Mouse (Mus musculus) liver, embryonic 12.5 days (tissue): ENCODE measurements at regions not wholly inside any gene's neighbourhood (a gene's known extent, or its start where the extent isn't known, plus 50 kb on each side); places are given as distances from the start of the nearest gene placed in this dataset.

Source experiments
- ATAC-seq: fragments of 200-750 bp; cut with Nextera tagmentation; 2 replicates; pipeline ENCODE4 v1.8.0; 2017; ENCODE audit warnings: moderate number of reproducible peaks, mild to moderate bottlenecking, moderate library complexity
- H3K27ac ChIP-seq: fragments of 300-500 bp; sonication (generic); 2 replicates; pipeline ENCODE4 v1.5.1; 2016; ENCODE audit warnings: mild to moderate bottlenecking
- H3K27me3 ChIP-seq: fragments of 300-500 bp; sonication (generic); replicated peaks from 2 replicates; pipeline ENCODE4 v1.6.1; 2016; ENCODE audit warnings: mild to moderate bottlenecking, moderate library complexity
- H3K36me3 ChIP-seq: fragments of 300-500 bp; sonication (generic); 2 replicates; pipeline ENCODE4 v1.6.1; 2016; ENCODE audit warnings: mild to moderate bottlenecking, moderate library complexity
- H3K4me1 ChIP-seq: fragments of 300-500 bp; sonication (generic); 2 replicates; pipeline ENCODE4 v1.6.1; 2016
- H3K4me2 ChIP-seq: fragments of 300-500 bp; sonication (generic); 2 replicates; pipeline ENCODE4 v1.6.1; 2016; ENCODE audit warnings: mild to moderate bottlenecking, moderate library complexity
- H3K4me3 ChIP-seq: fragments of 300-500 bp; sonication (generic); 2 replicates; pipeline ENCODE4 v1.5.1; 2016; ENCODE audit warnings: mild to moderate bottlenecking, moderate library complexity
- H3K9ac ChIP-seq: fragments of 300-500 bp; sonication (generic); 2 replicates; pipeline ENCODE4 v1.6.1; 2016; ENCODE audit warnings: mild to moderate bottlenecking, moderate library complexity
- H3K9me3 ChIP-seq: fragments of 300-500 bp; sonication (generic); replicated peaks from 2 replicates; pipeline ENCODE4 v1.6.1; 2016; ENCODE audit warnings: mild to moderate bottlenecking, moderate library complexity
- WGBS: fragments of 180-500 bp; shearing (Covaris S2); methylation state at CpG from one replicate; pipeline ENCODE4 v1.1.7; 2016; ENCODE audit not compliant: insufficient replicate concordance; 5-methylcytosine and 5-hydroxymethylcytosine counted together

- Histone ChIP-seq H3K27ac (no peak overlapping the region), H3K36me3 (no peaks in the 10 kb centered on the region), H3K9ac (no peak overlapping the region), H3K9me3 (peaks cover 47% of the 10 kb centered on the region), H3K4me3 (no peak overlapping the region), H3K4me2 (no peak overlapping the region), H3K27me3 (no peaks in the 10 kb centered on the region), H3K4me1 (no peaks in the 10 kb centered on the region)
- 84% methylated on average over 12 of the region's 12 CpGs for WGBS
- no peak for ATAC-seq
These were observed 354.4 kb downstream of the Ajap1 start for GRCm38 (mm10) chr4:153128162-153128561.

GRCm38 (mm10) chr4:153120480-153120879 is 362.1 kb downstream of the Ajap1 start:
- no peak overlapping the region for H3K27ac ChIP-seq
- no peaks in the 10 kb centered on the region for H3K4me1 ChIP-seq
- H3K9me3 ChIP-seq: no peaks in the 10 kb centered on the region; the same call in 1 of the 2 replicates
- no peak for ATAC-seq
- H3K27me3 ChIP-seq: no peaks in the 10 kb centered on the region
- H3K4me3 ChIP-seq: no peak overlapping the region
- no peaks in the 10 kb centered on the region for H3K36me3 ChIP-seq
- H3K9ac ChIP-seq: no peak overlapping the region
- WGBS: 45% methylated on average over 6 of the region's 6 CpGs
- H3K4me2 ChIP-seq: no peak overlapping the region

GRCm38 (mm10) chr4:153119647-153120102 is 362.9 kb downstream of the Ajap1 start:
- Histone ChIP-seq H3K4me3 (no peak overlapping the region), H3K4me2 (no peak overlapping the region), H3K27ac (no peak overlapping the region), H3K4me1 (no peaks in the 10 kb centered on the region), H3K9me3 (no peaks in the 10 kb centered on the region; the same call in 1 of the 2 replicates), H3K9ac (no peak overlapping the region), H3K36me3 (no peaks in the 10 kb centered on the region), H3K27me3 (no peaks in the 10 kb centered on the region)
- 57% methylated on average over 4 of the region's 4 CpGs for WGBS
- ATAC-seq: no peak

- no peak for ATAC-seq
- H3K27ac ChIP-seq: no peak overlapping the region
These were observed 363.6 kb downstream of the Ajap1 start for GRCm38 (mm10) chr4:153118824-153119646.

GRCm38 (mm10) chr4:153114998-153115397 is 367.6 kb downstream of the Ajap1 start:
- 47% methylated on average over 7 of the region's 7 CpGs for WGBS
- no peaks in the 10 kb centered on the region for H3K27me3 ChIP-seq
- H3K36me3 ChIP-seq: no peaks in the 10 kb centered on the region
- no peaks in the 10 kb centered on the region for H3K4me1 ChIP-seq
- no peak for ATAC-seq
- H3K9ac ChIP-seq: no peak overlapping the region
- no peak overlapping the region for H3K27ac ChIP-seq
- H3K4me2 ChIP-seq: no peak overlapping the region
- peaks cover 14% of the 10 kb centered on the region; the same call in 1 of the 2 replicates for H3K9me3 ChIP-seq
- no peak overlapping the region for H3K4me3 ChIP-seq

More at GRCm38 (mm10) chr4:153118824-153119646, 363.6 kb downstream of the Ajap1 start:
- 62% methylated on average over 14 of the region's 14 CpGs for WGBS
- no peak overlapping the region for H3K9ac ChIP-seq
- H3K9me3 ChIP-seq: no peaks in the 10 kb centered on the region; the same call in 1 of the 2 replicates
- no peaks in the 10 kb centered on the region for H3K27me3 ChIP-seq
- H3K4me2 ChIP-seq: no peak overlapping the region
- H3K36me3 ChIP-seq: no peaks in the 10 kb centered on the region
- no peaks in the 10 kb centered on the region for H3K4me1 ChIP-seq
- H3K4me3 ChIP-seq: no peak overlapping the region

GRCm38 (mm10) chr4:153113577-153113976 is 369.0 kb downstream of the Ajap1 start:
- Histone ChIP-seq H3K4me2 (no peak overlapping the region), H3K36me3 (no peaks in the 10 kb centered on the region), H3K9me3 (peaks cover 19% of the 10 kb centered on the region; the same call in 1 of the 2 replicates), H3K9ac (no peak overlapping the region), H3K4me1 (no peaks in the 10 kb centered on the region), H3K4me3 (no peak overlapping the region), H3K27me3 (no peaks in the 10 kb centered on the region), H3K27ac (no peak overlapping the region)
- ATAC-seq: no peak
- 54% methylated on average over 2 of the region's 2 CpGs for WGBS

- Histone ChIP-seq H3K36me3 (no peaks in the 10 kb centered on the region), H3K27me3 (no peaks in the 10 kb centered on the region), H3K27ac (no peak overlapping the region), H3K4me3 (no peak overlapping the region), H3K4me1 (no peaks in the 10 kb centered on the region), H3K9me3 (peaks cover 29% of the 10 kb centered on the region; the same call in 1 of the 2 replicates), H3K4me2 (no peak overlapping the region), H3K9ac (no peak overlapping the region)
- WGBS: 38% methylated on average over 16 of the region's 16 CpGs
- ATAC-seq: no peak
These were observed 372.3 kb downstream of the Ajap1 start for GRCm38 (mm10) chr4:153110291-153110746.

GRCm38 (mm10) chr4:153098591-153098990 is 384.0 kb downstream of the Ajap1 start:
- H3K9ac ChIP-seq: no peak overlapping the region
- H3K27ac ChIP-seq: no peak overlapping the region
- no peaks in the 10 kb centered on the region for H3K4me1 ChIP-seq
- H3K4me2 ChIP-seq: no peak overlapping the region
- ATAC-seq: no peak
- no peaks in the 10 kb centered on the region for H3K27me3 ChIP-seq
- peaks cover 5% of the 10 kb centered on the region for H3K9me3 ChIP-seq
- H3K36me3 ChIP-seq: no peaks in the 10 kb centered on the region
- 71% methylated on average over 12 of the region's 12 CpGs for WGBS
- no peak overlapping the region for H3K4me3 ChIP-seq

GRCm38 (mm10) chr4:153097601-153098000 is 385.0 kb downstream of the Ajap1 start:
- ATAC-seq: no peak
- no peaks in the 10 kb centered on the region for H3K27me3 ChIP-seq

GRCm38 (mm10) chr4:153093129-153093528 is 389.5 kb downstream of the Ajap1 start:
- 57% methylated on average over 3 of the region's 3 CpGs for WGBS
- H3K4me2 ChIP-seq: no peak overlapping the region
- H3K4me3 ChIP-seq: no peak overlapping the region
- no peaks in the 10 kb centered on the region for H3K36me3 ChIP-seq
- no peak overlapping the region for H3K27ac ChIP-seq
- no peak overlapping the region for H3K9ac ChIP-seq
- H3K4me1 ChIP-seq: no peaks in the 10 kb centered on the region
- no peak for ATAC-seq
- no peaks in the 10 kb centered on the region for H3K27me3 ChIP-seq
- peaks cover 12% of the 10 kb centered on the region for H3K9me3 ChIP-seq

More at GRCm38 (mm10) chr4:153097601-153098000, 385.0 kb downstream of the Ajap1 start:
- 45% methylated on average over 1 of the region's 1 CpGs for WGBS
- Histone ChIP-seq H3K36me3 (no peaks in the 10 kb centered on the region), H3K4me2 (no peak overlapping the region), H3K4me1 (no peaks in the 10 kb centered on the region), H3K4me3 (no peak overlapping the region), H3K27ac (no peak overlapping the region), H3K9ac (no peak overlapping the region), H3K9me3 (peaks cover 6% of the 10 kb centered on the region)

GRCm38 (mm10) chr4:153082166-153082565 is 400.4 kb downstream of the Ajap1 start:
- WGBS: 24% methylated on average over 14 of the region's 14 CpGs
- H3K27ac ChIP-seq: no peak overlapping the region
- no peak for ATAC-seq
- peaks cover 12% of the 10 kb centered on the region for H3K9me3 ChIP-seq
- no peak overlapping the region for H3K9ac ChIP-seq
- H3K4me1 ChIP-seq: no peaks in the 10 kb centered on the region
- no peak overlapping the region for H3K4me2 ChIP-seq
- H3K4me3 ChIP-seq: no peak overlapping the region
- no peaks in the 10 kb centered on the region for H3K27me3 ChIP-seq
- no peaks in the 10 kb centered on the region for H3K36me3 ChIP-seq

GRCm38 (mm10) chr4:153074590-153074989 is 408.0 kb downstream of the Ajap1 start:
- 71% methylated on average over 3 of the region's 3 CpGs for WGBS
- Histone ChIP-seq H3K36me3 (no peaks in the 10 kb centered on the region), H3K9ac (no peak overlapping the region), H3K27me3 (no peaks in the 10 kb centered on the region), H3K4me3 (no peak overlapping the region), H3K4me1 (no peaks in the 10 kb centered on the region), H3K27ac (no peak overlapping the region), H3K4me2 (no peak overlapping the region), H3K9me3 (no peaks in the 10 kb centered on the region)
- ATAC-seq: no peak
